Mouse (Mus musculus) heart, embryonic 16.5 days (tissue): ENCODE data around the gene Dock8. TPM values are rescaled to one million over a fixed set of nuclear protein-coding genes. Genes with fewer than 3 reads are reported as not detected.
A peak's percentile ranks its signal among the peaks of the same experiment; 100 is the strongest.

ENCODE experiments used
- ATAC-seq: fragments of 200-750 bp; cut with Nextera tagmentation; replicated peaks from 2 replicates; pipeline ENCODE4 v1.8.0; 2017; ENCODE audit warnings: moderate number of reproducible peaks; ENCODE audit not compliant: insufficient read depth, low FRiP score; ENCODE audit errors: extremely low read depth
- H3K27ac ChIP-seq: fragments of 300-500 bp; sonication (generic); 2 replicates; pipeline ENCODE4 v1.5.1; 2014; ENCODE audit warnings: mild to moderate bottlenecking, low read length, control low read depth, moderate library complexity
- H3K27me3 ChIP-seq: fragments of 300-500 bp; sonication (generic); 2 replicates; pipeline ENCODE4 v1.6.1; 2014; ENCODE audit warnings: low read length, mixed read lengths; ENCODE audit not compliant: control insufficient read depth, insufficient read depth
- H3K36me3 ChIP-seq: fragments of 300-500 bp; sonication (generic); 2 replicates; pipeline ENCODE4 v1.6.1; 2014; ENCODE audit not compliant: control insufficient read depth, insufficient read depth
- H3K4me1 ChIP-seq: fragments of 300-500 bp; sonication (generic); 2 replicates; pipeline ENCODE4 v1.6.1; 2014; ENCODE audit warnings: low read length, mixed read lengths; ENCODE audit not compliant: control insufficient read depth, insufficient read depth
- H3K4me2 ChIP-seq: fragments of 300-500 bp; sonication (generic); 2 replicates; pipeline ENCODE4 v1.6.1; 2014; ENCODE audit warnings: low read depth, mild to moderate bottlenecking, control low read depth, low read length
- H3K4me3 ChIP-seq: fragments of 300-500 bp; sonication (generic); 2 replicates; pipeline ENCODE4 v1.5.1; 2014; ENCODE audit warnings: mild to moderate bottlenecking, control low read depth, low read length
- H3K9ac ChIP-seq: fragments of 300-500 bp; sonication (generic); 2 replicates; pipeline ENCODE4 v1.6.1; 2014; ENCODE audit warnings: low read length, control low read depth
- H3K9me3 ChIP-seq: fragments of 300-500 bp; sonication (generic); replicated peaks from 2 replicates; pipeline ENCODE4 v1.6.1; 2016; ENCODE audit warnings: low read length; ENCODE audit not compliant: control insufficient read depth
- WGBS: fragments of 180-500 bp; shearing (Covaris S2); extraction: QIAGEN DNeasy Blood & Tissue Kit; methylation state at CpG from one replicate; pipeline ENCODE4 v1.1.7; 2014; 5-methylcytosine and 5-hydroxymethylcytosine counted together
- polyA plus RNA-seq: library from polyadenylated mRNA; unstranded; fragments of >200 nt; fragmentation: Nextera tagmentation; extraction: Ambion mirVana; gene quantifications from 2 replicates; pipeline ENCODE4 v1.2.1, GENCODE M21; 2015

The Dock8 gene
- polyA plus RNA-seq, 1 experiment from 2014 or later: 8.3 TPM

GRCm38 (mm10) chr19:25243566-25243965 lies 244.2 kb downstream of the Dock8 start:
- Histone ChIP-seq H3K4me1 (peaks cover 32% of the 10 kb centered on the region), H3K4me2 (no peak overlapping the region), H3K9ac (no peak overlapping the region), H3K27ac (no peak overlapping the region), H3K27me3 (no peaks in the 10 kb centered on the region), H3K36me3 (no peaks in the 10 kb centered on the region), H3K9me3 (no peaks in the 10 kb centered on the region), H3K4me3 (no peak overlapping the region)
- 62% methylated on average over 4 of the region's 4 CpGs for WGBS
- ATAC-seq: no peak

DNA sequence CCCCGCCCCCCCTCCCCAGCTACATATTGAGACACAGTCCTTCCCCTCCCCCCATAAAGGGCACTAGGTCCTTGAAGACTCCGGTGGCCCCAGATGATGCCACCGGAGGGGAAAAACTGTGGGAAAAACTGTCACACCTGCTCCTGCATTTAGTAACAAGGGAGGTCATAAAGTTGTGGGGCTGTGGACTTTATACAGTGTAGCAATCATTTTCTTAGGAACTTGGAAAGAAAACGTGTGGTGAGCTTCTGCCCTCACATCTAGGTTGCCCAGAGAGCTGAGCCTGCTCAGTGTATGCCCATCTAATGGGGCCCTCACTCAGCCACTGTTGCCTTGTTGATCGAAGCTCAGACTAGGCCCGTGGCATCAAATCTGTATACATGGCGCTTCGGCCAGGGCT lies 246.7 kb downstream of the Dock8 start:
- no peak overlapping the region for H3K27ac ChIP-seq

DNA sequence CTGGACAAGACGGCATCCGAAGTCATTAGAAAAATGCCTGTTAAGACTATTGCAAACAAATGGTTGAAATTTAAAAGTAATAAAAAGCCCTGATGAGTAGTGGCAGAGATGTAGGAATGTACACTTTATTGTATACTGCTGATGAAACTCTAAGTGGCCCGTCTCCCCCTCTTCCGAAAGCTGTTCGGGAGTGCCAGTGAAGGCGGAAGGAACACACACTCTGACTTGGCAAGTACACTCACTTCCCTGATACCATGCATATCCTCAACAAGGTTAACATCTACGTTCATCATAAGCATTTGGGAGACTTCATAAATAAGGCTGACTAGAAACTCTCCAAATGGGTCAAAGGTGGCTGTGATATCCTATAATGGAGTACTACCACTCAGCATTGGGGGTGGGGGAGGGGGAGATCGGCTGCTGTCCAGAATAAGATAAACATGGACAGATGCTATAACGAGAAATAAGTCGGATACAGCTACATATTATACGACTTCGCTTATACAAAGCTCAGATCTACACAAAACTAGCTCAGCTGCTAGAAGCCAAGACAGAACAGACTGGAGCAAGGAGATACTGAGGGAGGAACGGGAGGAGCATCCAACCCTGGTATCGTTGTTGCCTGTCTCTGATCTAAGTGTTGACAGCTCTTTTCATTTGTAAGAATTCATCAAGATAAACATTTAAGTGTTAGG lies 248.7 kb downstream of the Dock8 start:
- Histone ChIP-seq H3K27me3 (no peaks in the 10 kb centered on the region), H3K4me1 (peaks cover 41% of the 10 kb centered on the region), H3K4me3 (no peak overlapping the region), H3K36me3 (no peaks in the 10 kb centered on the region), H3K9me3 (no peaks in the 10 kb centered on the region), H3K27ac (no peak overlapping the region), H3K4me2 (no peak overlapping the region), H3K9ac (no peak overlapping the region)
- WGBS: 65% methylated on average over 14 of the region's 14 CpGs
- no peak for ATAC-seq

More for the DNA sequence above, 246.7 kb downstream of the Dock8 start:
- Histone ChIP-seq H3K27me3 (no peaks in the 10 kb centered on the region), H3K9me3 (no peaks in the 10 kb centered on the region), H3K4me1 (peaks cover 39% of the 10 kb centered on the region), H3K36me3 (no peaks in the 10 kb centered on the region), H3K9ac (no peak overlapping the region), H3K4me3 (no peak overlapping the region), H3K4me2 (no peak overlapping the region)
- ATAC-seq: no peak
- WGBS: 89% methylated on average over 8 of the region's 8 CpGs

DNA sequence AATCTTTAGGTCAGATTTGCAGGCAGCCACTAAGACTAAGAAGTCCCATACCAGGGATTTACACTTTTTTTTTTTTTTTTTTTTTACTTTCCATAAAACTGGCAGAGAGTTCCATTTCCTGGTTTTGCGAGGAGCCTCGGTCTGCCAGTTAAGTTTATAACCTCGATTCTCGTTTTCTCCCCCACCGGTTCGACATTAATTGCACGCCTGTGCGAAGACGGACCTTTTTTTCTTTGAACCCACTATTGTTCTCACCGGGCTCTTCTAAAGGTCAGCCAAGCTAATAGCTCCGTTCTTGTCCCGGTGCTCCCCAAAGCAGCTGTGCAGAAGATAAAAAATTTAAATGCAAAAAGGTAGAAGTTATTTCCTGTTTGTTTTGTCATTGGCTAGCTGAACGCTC lies 249.9 kb downstream of the Dock8 start:
- ATAC-seq: no peak
- WGBS: 86% methylated on average over 13 of the region's 13 CpGs
- Histone ChIP-seq H3K4me2 (no peak overlapping the region), H3K27ac (no peak overlapping the region), H3K4me3 (no peak overlapping the region), H3K27me3 (no peaks in the 10 kb centered on the region), H3K9ac (no peak overlapping the region), H3K36me3 (no peaks in the 10 kb centered on the region), H3K4me1 (peaks cover 47% of the 10 kb centered on the region), H3K9me3 (no peaks in the 10 kb centered on the region)

GRCm38 (mm10) chr19:25251610-25252140 lies 252.3 kb downstream of the Dock8 start:
- 39% methylated on average over 3 of the region's 3 CpGs for WGBS

More at GRCm38 (mm10) chr19:25251610-25252140, 252.3 kb downstream of the Dock8 start:
- Histone ChIP-seq H3K9ac (no peak overlapping the region), H3K4me3 (no peak overlapping the region), H3K36me3 (no peaks in the 10 kb centered on the region), H3K4me1 (peaks cover 47% of the 10 kb centered on the region), H3K4me2 (no peak overlapping the region; the same call in 1 of the 2 replicates), H3K9me3 (no peaks in the 10 kb centered on the region), H3K27me3 (no peaks in the 10 kb centered on the region), H3K27ac (peak overlapping the region; percentile 56)
- ATAC-seq: peak; percentile 39; the same call in 1 of the 2 replicates

Other genes starting within 250 kb of the Dock8 start
- 5.1 and 5.2 TPM in 2 replicates for gene Pgm5, start 137.7 kb upstream of the Dock8 start, polyA plus RNA-seq
- gene Gm10053, start 123.8 kb upstream of the Dock8 start, polyA plus RNA-seq: 825 and 837 TPM in 2 replicates
- gene Foxd4, start 98.3 kb upstream of the Dock8 start, polyA plus RNA-seq: not detected in 2 replicates
- gene Cbwd1, start 37.9 kb upstream of the Dock8 start, polyA plus RNA-seq: 15.5 and 15.8 TPM in 2 replicates
- 40.9 and 41.8 TPM in 2 replicates for gene Kank1, start 237.4 kb downstream of the Dock8 start, polyA plus RNA-seq